Mouse (Mus musculus) forebrain, postnatal 0 days (tissue): ENCODE measurements around the gene Smap2. TPM values are rescaled to one million over a fixed set of nuclear protein-coding genes. Genes with fewer than 3 reads are reported as not detected.

Source experiments
- ATAC-seq: fragments of 200-750 bp; cut with Nextera tagmentation; 2 replicates; pipeline ENCODE4 v1.8.0; 2017; ENCODE audit warnings: mild to moderate bottlenecking, moderate library complexity
- DNase-seq: peaks from one replicate; pipeline ENCODE4 v3.0.0-alpha.2; 2015
- H3K27ac ChIP-seq: fragments of 300-500 bp; sonication (generic); 2 replicates; pipeline ENCODE4 v1.5.1; 2014; ENCODE audit warnings: low read depth, mild to moderate bottlenecking, antibody characterized with exemption, low read length, moderate library complexity, mixed read lengths
- H3K27me3 ChIP-seq: fragments of 300-500 bp; sonication (generic); 2 replicates; pipeline ENCODE4 v1.6.1; 2014; ENCODE audit warnings: mild to moderate bottlenecking, low read length, mixed read lengths; ENCODE audit not compliant: insufficient read depth
- H3K36me3 ChIP-seq: fragments of 300-500 bp; sonication (generic); 2 replicates; pipeline ENCODE4 v1.6.1; 2014; ENCODE audit warnings: mild to moderate bottlenecking, moderate library complexity; ENCODE audit not compliant: insufficient read depth
- H3K4me1 ChIP-seq: fragments of 300-500 bp; sonication (generic); 2 replicates; pipeline ENCODE4 v1.6.1; 2014; ENCODE audit warnings: antibody characterized with exemption; ENCODE audit not compliant: insufficient read depth
- H3K4me2 ChIP-seq: fragments of 300-500 bp; sonication (generic); 2 replicates; pipeline ENCODE4 v1.6.1; 2014; ENCODE audit warnings: low read depth, mild to moderate bottlenecking, moderate library complexity
- H3K4me3 ChIP-seq: fragments of 300-500 bp; sonication (generic); 2 replicates; pipeline ENCODE4 v1.5.1; 2014; ENCODE audit warnings: low read depth, low read length, mixed read lengths
- H3K9ac ChIP-seq: fragments of 300-500 bp; sonication (generic); 2 replicates; pipeline ENCODE4 v1.6.1; 2014; ENCODE audit warnings: mild to moderate bottlenecking
- H3K9me3 ChIP-seq: fragments of 300-500 bp; sonication (generic); 2 replicates; pipeline ENCODE4 v1.6.1; 2016; ENCODE audit warnings: low read length
- CTCF ChIP-seq: sonication (generic); IDR thresholded peaks from 2 replicates; pipeline ENCODE4 v1.5.1; 2016; ENCODE audit warnings: antibody characterized with exemption, control low read depth, low read depth
- WGBS: fragments of 180-500 bp; shearing (Covaris S2); extraction: QIAGEN DNeasy Blood & Tissue Kit; methylation state at CpG from one replicate; pipeline ENCODE4 v1.1.7; 2014; 5-methylcytosine and 5-hydroxymethylcytosine counted together
- polyA plus RNA-seq: library from polyadenylated mRNA; unstranded; fragments of >200 nt; fragmentation: Nextera tagmentation; extraction: Ambion mirVana; gene quantifications from 2 replicates; pipeline ENCODE4 v1.2.1, GENCODE M21; 2015
- total RNA-seq: library from RNA; depleted of rRNA; stranded (reverse); fragments of >200 nt; gene quantifications from 2 replicates; pipeline ENCODE4 v1.2.3, GENCODE M21; 2014

Smap2 gene
- total and polyA plus RNA-seq, 2 experiments from 2014 or later = 49.7 to 92.0 TPM

DNA sequence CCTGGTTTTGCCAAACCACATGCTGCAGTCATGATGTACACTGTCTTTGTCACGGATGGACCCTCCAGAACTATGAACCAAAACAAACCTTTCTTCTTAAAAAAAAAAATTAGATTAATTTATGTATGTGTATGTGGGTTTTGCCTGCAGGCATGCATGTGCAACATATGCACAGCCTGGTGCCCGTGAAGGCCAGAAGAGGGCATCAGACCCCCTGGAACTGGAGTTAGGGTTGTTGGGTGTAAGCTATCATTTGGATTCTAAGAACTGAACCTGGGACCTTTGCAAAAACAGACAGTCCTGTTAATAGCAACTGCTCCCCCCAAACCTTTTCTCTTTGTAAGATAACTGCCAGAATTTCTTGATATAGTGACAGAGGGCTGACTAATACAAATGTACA, 16.0 kb downstream of the Smap2 start:
- Histone ChIP-seq H3K27me3 (no peaks in the 10 kb centered on the region), H3K4me1 (peaks cover 31% of the 10 kb centered on the region), H3K4me2 (no peak overlapping the region), H3K4me3 (no peak overlapping the region), H3K27ac (no peak overlapping the region), H3K9me3 (no peaks in the 10 kb centered on the region), H3K9ac (no peak overlapping the region), H3K36me3 (no peaks in the 10 kb centered on the region)
- TF ChIP-seq CTCF = no peak
- DNase-seq (no peak), ATAC-seq (no peak)
- WGBS = 92% methylated on average over 2 of the region's 2 CpGs

GRCm38 (mm10) chr4:120995911-120996310, 21.1 kb downstream of the Smap2 start:
- Histone ChIP-seq H3K9me3 (no peaks in the 10 kb centered on the region), H3K36me3 (no peaks in the 10 kb centered on the region), H3K4me3 (no peak overlapping the region), H3K27me3 (no peaks in the 10 kb centered on the region), H3K27ac (no peak overlapping the region), H3K4me1 (no peaks in the 10 kb centered on the region), H3K4me2 (no peak overlapping the region), H3K9ac (no peak overlapping the region)
- 67% methylated on average over 1 of the region's 1 CpGs for WGBS
- no peak for ATAC-seq
- peak; percentile 16 for DNase-seq
- TF ChIP-seq CTCF = no peak

DNA sequence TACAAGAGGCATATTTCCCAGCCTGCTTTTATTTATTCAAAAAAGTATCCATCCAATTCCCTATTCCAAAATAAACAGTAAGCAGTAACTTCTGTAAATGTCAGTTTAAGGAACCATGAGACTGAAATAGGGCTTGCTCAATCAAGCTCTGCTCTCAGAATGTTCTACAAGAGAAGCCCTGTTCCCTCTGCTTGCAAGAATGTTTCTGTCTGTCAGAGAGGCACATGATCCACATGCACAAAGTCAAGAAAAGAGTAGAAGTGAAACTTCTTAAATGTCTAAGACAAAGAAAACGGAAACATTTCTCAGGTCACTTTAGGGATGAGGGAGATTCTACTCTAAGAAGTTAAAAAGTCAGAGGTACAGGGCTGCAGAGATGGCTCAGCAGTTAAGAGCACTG, 24.0 kb downstream of the Smap2 start:
- WGBS = 85% methylated on average over 1 of the region's 1 CpGs
- TF ChIP-seq CTCF = no peak

DNA sequence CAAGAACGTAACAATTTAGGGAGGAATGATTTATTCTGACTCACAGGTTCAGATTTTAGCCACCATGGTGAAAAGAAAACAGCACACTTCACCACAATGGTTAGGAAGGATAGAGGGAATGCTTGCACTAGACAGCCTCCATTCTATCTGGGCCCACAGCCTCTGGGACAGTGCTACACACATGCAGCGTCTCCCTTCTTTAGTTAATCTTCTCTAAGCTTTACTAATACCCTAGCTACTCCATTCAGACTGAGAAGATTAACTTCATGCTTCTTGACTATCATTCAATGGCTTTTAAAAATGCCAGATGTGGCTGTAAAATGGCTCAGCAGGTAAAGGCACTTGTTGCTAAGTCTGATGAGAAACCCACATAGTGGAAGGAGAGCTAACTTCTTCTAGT, 24.8 kb downstream of the Smap2 start:
- DNase-seq (no peak), ATAC-seq (no peak)
- no peak for TF ChIP-seq CTCF
- no peaks in the 10 kb centered on the region for H3K4me1 ChIP-seq
- no peaks in the 10 kb centered on the region for H3K27me3 ChIP-seq
- no peaks in the 10 kb centered on the region for H3K36me3 ChIP-seq
- no peak overlapping the region for H3K4me2 ChIP-seq
- 32% methylated on average over 2 of the region's 2 CpGs for WGBS
- no peaks in the 10 kb centered on the region for H3K9me3 ChIP-seq
- no peak overlapping the region for H3K9ac ChIP-seq
- H3K4me3 ChIP-seq = no peak overlapping the region
- H3K27ac ChIP-seq = no peak overlapping the region

More for the DNA sequence above, 24.0 kb downstream of the Smap2 start:
- ATAC-seq = no peak
- Histone ChIP-seq H3K4me3 (no peak overlapping the region), H3K27me3 (no peaks in the 10 kb centered on the region), H3K4me1 (no peaks in the 10 kb centered on the region), H3K36me3 (no peaks in the 10 kb centered on the region), H3K9me3 (no peaks in the 10 kb centered on the region), H3K27ac (no peak overlapping the region), H3K4me2 (no peak overlapping the region), H3K9ac (no peak overlapping the region)
- DNase-seq = no peak

DNA sequence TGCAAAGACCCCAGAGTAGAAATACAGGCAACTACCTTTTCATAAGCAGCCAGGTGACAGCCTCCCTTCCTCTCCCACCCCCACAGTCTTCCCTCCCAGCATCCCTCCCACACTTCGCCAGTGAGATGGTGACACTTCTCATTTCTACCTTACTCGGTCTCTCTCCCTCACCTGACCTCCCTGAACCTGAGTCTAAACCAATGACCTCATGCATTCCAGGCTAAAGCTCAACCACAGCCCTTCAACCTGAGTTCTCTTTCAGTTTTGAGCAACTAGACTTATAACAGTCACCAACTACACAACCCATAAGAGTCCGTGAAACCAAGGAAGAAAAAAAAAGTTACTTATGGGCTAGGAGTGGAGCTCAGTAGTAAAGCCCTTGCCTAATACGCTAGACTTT, 29.7 kb downstream of the Smap2 start:
- 84% methylated on average over 4 of the region's 4 CpGs for WGBS
- Histone ChIP-seq H3K4me3 (no peak overlapping the region), H3K4me2 (no peak overlapping the region), H3K36me3 (peaks cover 8% of the 10 kb centered on the region), H3K27me3 (no peaks in the 10 kb centered on the region), H3K27ac (no peak overlapping the region), H3K4me1 (no peaks in the 10 kb centered on the region), H3K9ac (no peak overlapping the region), H3K9me3 (no peaks in the 10 kb centered on the region)
- DNase-seq (no peak), ATAC-seq (no peak)
- no peak for TF ChIP-seq CTCF

GRCm38 (mm10) chr4:120986446-120986845, 30.6 kb downstream of the Smap2 start:
- Histone ChIP-seq H3K4me3 (no peak overlapping the region), H3K4me2 (no peak overlapping the region), H3K9me3 (no peaks in the 10 kb centered on the region), H3K9ac (no peak overlapping the region), H3K27ac (no peak overlapping the region), H3K4me1 (no peaks in the 10 kb centered on the region), H3K27me3 (no peaks in the 10 kb centered on the region), H3K36me3 (peaks cover 10% of the 10 kb centered on the region)
- DNase-seq (peak; percentile 84), ATAC-seq (peak; percentile 84)
- TF ChIP-seq CTCF = peak; percentile 89
- 16% methylated on average over 6 of the region's 6 CpGs for WGBS

- no peaks in the 10 kb centered on the region for H3K27me3 ChIP-seq
- ATAC-seq = no peak
- no peaks in the 10 kb centered on the region for H3K9me3 ChIP-seq
- no peaks in the 10 kb centered on the region for H3K4me1 ChIP-seq
- DNase-seq = no peak
- WGBS = 93% methylated on average over 3 of the region's 3 CpGs
- TF ChIP-seq CTCF = no peak
- no peak overlapping the region for H3K4me3 ChIP-seq
- no peak overlapping the region for H3K4me2 ChIP-seq
- H3K27ac ChIP-seq = no peak overlapping the region
- H3K36me3 ChIP-seq = peaks cover 38% of the 10 kb centered on the region
- H3K9ac ChIP-seq = no peak overlapping the region
These were observed 38.8 kb downstream of the Smap2 start for GRCm38 (mm10) chr4:120978221-120978620.

DNA sequence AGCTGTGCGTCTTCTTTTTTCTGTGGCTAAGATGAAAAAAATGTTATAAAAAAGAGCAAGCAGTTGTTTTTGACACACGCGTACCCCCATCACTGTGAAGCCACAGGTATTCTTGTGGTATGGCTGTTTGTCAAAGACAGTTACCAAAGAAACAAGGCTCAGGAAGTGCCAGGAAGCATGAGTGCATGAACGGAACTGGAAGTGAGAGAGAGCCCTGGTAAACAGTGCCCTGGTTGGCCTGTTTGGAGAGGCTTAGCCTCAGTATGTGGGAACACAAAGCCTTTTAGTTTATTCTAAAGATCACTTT, 41.7 kb downstream of the Smap2 start:
- Histone ChIP-seq H3K9me3 (no peaks in the 10 kb centered on the region), H3K4me2 (no peak overlapping the region), H3K36me3 (peaks cover 44% of the 10 kb centered on the region), H3K9ac (no peak overlapping the region), H3K27ac (no peak overlapping the region), H3K4me3 (no peak overlapping the region), H3K27me3 (no peaks in the 10 kb centered on the region), H3K4me1 (no peaks in the 10 kb centered on the region)
- no peak for DNase-seq
- 95% methylated on average over 4 of the region's 4 CpGs for WGBS
- no peak for ATAC-seq
- no peak for TF ChIP-seq CTCF
